22 mouse cellular contexts compared by ENCODE assay signal in the genomic region with DNA sequence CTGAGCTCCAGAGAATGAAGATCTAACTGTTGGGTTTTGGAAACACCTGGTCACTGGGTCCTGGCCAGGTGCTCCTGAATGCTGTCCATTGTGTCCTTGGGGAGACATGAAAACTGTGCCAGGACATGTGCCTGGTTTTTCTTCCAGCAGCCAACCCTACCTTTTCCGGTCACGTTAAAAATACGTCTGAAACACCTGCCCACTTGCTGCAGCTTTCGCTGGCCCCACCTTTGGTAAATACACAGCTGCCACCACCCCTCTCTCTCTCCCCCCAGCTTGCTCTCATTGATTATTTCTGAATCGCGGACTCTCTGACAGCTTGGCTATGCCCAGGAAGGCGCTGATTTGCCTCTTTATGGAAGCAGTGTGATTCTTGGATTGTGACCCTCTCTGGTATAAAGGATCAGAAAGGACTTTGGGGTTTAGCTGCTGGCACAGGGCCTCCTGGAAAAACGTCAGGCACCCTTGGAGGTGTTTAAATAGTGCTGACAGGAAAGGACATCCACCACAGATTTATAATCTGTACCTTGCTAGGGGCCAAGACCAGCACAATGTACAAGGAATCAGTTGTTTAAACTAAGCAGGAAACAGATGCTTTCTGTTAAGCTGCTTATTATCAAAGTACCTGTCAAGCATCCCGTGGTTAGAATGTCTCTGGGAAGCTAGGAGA. TPM values are rescaled to one million over a fixed set of nuclear protein-coding genes. Genes with fewer than 3 reads are reported as not detected.
A peak's percentile ranks its signal among the peaks of the same experiment; 100 is the strongest.
DNase-seq lines count a peak whose midpoint lies in the region; ATAC-seq and TF ChIP-seq lines count a peak whose summit lies in the region.
"Had no signal": no experiment of that assay in that cellular context is flagged by ENCODE, and none has a peak within 500 bp of the region (broad histone marks: within the 10 kb centered on the region; RNA-seq: fewer than 3 reads in every experiment).

No protein-coding gene starts in this region.

- TF ChIP-seq CTCF in hindbrain, postnatal 0 days (IDR thresholded peaks at IDR 0.05; ENCODE audit: low read depth), result no peak
- TF ChIP-seq CTCF in midbrain, postnatal 0 days (IDR thresholded peaks at IDR 0.05), result no peak

- ATAC-seq in hindbrain, postnatal 0 days, result no peak
- ATAC-seq in hindbrain, embryonic 16.5 days, result no peak
- no peak for ATAC-seq in midbrain, postnatal 0 days (ENCODE audit: low FRiP score)
- no peak for ATAC-seq in midbrain, embryonic 15.5 days (replicated peaks)
- peak; percentile 73 for ATAC-seq in stomach, embryonic 16.5 days (ENCODE audit: insufficient read depth, low FRiP score)
- ATAC-seq: CD4-positive, CD25-positive, alpha-beta regulatory T cell, adult 4 months; Patski had no signal

- no peaks in the 10 kb centered on the region for H3K4me1 ChIP-seq in hindbrain, postnatal 0 days (ENCODE audit: insufficient read depth, low read length)
- no peaks in the 10 kb centered on the region for H3K4me1 ChIP-seq in hindbrain, embryonic 16.5 days (ENCODE audit: control insufficient read depth, insufficient read depth, low read depth, low read length)
- no peaks in the 10 kb centered on the region for H3K4me1 ChIP-seq in midbrain, postnatal 0 days (ENCODE audit: insufficient read depth, low read length)
- H3K4me1 ChIP-seq in midbrain, embryonic 15.5 days, result no peaks in the 10 kb centered on the region
- H3K4me1 ChIP-seq in stomach, embryonic 16.5 days (ENCODE audit: control insufficient read depth, insufficient read depth, low read length), result peaks cover 26% of the 10 kb centered on the region
- H3K4me1 ChIP-seq: forebrain, embryonic 10.5 days; hindbrain, embryonic 10.5 days; neural tube, embryonic 12.5 days had no signal

- H3K27me3 ChIP-seq in hindbrain, postnatal 0 days (ENCODE audit: insufficient read depth, low read length), result no peaks in the 10 kb centered on the region
- no peaks in the 10 kb centered on the region for H3K27me3 ChIP-seq in hindbrain, embryonic 16.5 days (replicated peaks; ENCODE audit: control insufficient read depth, insufficient read depth, low read length)
- H3K27me3 ChIP-seq in midbrain, postnatal 0 days (ENCODE audit: insufficient read depth, low read length), result no peaks in the 10 kb centered on the region
- H3K27me3 ChIP-seq in midbrain, embryonic 15.5 days (replicated peaks), result no peaks in the 10 kb centered on the region
- H3K27me3 ChIP-seq in stomach, embryonic 16.5 days (ENCODE audit: control insufficient read depth, insufficient read depth, low read length), result no peaks in the 10 kb centered on the region
- H3K27me3 ChIP-seq: limb, embryonic 13.5 days; liver, embryonic 15.5 days; neural tube, embryonic 12.5 days had no signal

- no peak overlapping the region for H3K27ac ChIP-seq in hindbrain, postnatal 0 days
- H3K27ac ChIP-seq in hindbrain, embryonic 16.5 days (ENCODE audit: low read depth, low read length), result no peak overlapping the region
- no peak overlapping the region for H3K27ac ChIP-seq in midbrain, postnatal 0 days (ENCODE audit: low read depth, low read length)
- H3K27ac ChIP-seq in midbrain, embryonic 15.5 days, result no peak overlapping the region
- peak overlapping the region; percentile 88 for H3K27ac ChIP-seq in stomach, embryonic 16.5 days (ENCODE audit: low read length)
- H3K27ac ChIP-seq: forebrain, embryonic 10.5 days; hindbrain, embryonic 10.5 days; limb, embryonic 13.5 days; liver, embryonic 15.5 days; neural tube, embryonic 12.5 days had no signal

- no peaks in the 10 kb centered on the region for H3K9me3 ChIP-seq in hindbrain, postnatal 0 days (ENCODE audit: low read length)
- no peaks in the 10 kb centered on the region for H3K9me3 ChIP-seq in hindbrain, embryonic 16.5 days (ENCODE audit: control insufficient read depth, low read length)
- no peaks in the 10 kb centered on the region for H3K9me3 ChIP-seq in midbrain, postnatal 0 days (ENCODE audit: low read length)
- H3K9me3 ChIP-seq in midbrain, embryonic 15.5 days, result no peaks in the 10 kb centered on the region
- no peaks in the 10 kb centered on the region for H3K9me3 ChIP-seq in stomach, embryonic 16.5 days (replicated peaks; ENCODE audit: control insufficient read depth, low read length)
- H3K9me3 ChIP-seq: forebrain, embryonic 10.5 days; hindbrain, embryonic 10.5 days; limb, embryonic 13.5 days; liver, embryonic 15.5 days; neural tube, embryonic 12.5 days had no signal

- WGBS in hindbrain, postnatal 0 days, result 53% methylated on average over 9 of the region's 9 CpGs
- 68% methylated on average over 9 of the region's 9 CpGs for WGBS in hindbrain, embryonic 16.5 days
- 60% methylated on average over 9 of the region's 9 CpGs for WGBS in midbrain, postnatal 0 days
- WGBS in midbrain, embryonic 15.5 days, result 78% methylated on average over 9 of the region's 9 CpGs
- WGBS in stomach, embryonic 16.5 days, result 20% methylated on average over 9 of the region's 9 CpGs

- H3K4me3 ChIP-seq in hindbrain, postnatal 0 days (ENCODE audit: low read length), result no peak overlapping the region
- H3K4me3 ChIP-seq in hindbrain, embryonic 16.5 days (ENCODE audit: low read length), result no peak overlapping the region
- no peak overlapping the region for H3K4me3 ChIP-seq in midbrain, postnatal 0 days (ENCODE audit: low read depth, low read length)
- H3K4me3 ChIP-seq in midbrain, embryonic 15.5 days, result no peak overlapping the region
- H3K4me3 ChIP-seq in stomach, embryonic 16.5 days (replicated peaks; ENCODE audit: low read length), result no peak overlapping the region
- H3K4me3 ChIP-seq: forebrain, embryonic 10.5 days; hindbrain, embryonic 10.5 days; limb, embryonic 13.5 days; liver, embryonic 15.5 days; neural tube, embryonic 12.5 days had no signal

- H3K4me2 ChIP-seq in hindbrain, postnatal 0 days (ENCODE audit: low read depth, low read length), result no peak overlapping the region
- no peak overlapping the region for H3K4me2 ChIP-seq in hindbrain, embryonic 16.5 days (ENCODE audit: low read length)
- H3K4me2 ChIP-seq in midbrain, postnatal 0 days (ENCODE audit: low read depth, low read length, poor library complexity, severe bottlenecking), result no peak overlapping the region
- no peak overlapping the region for H3K4me2 ChIP-seq in midbrain, embryonic 15.5 days
- peak overlapping the region; percentile 20; the same call in 1 of the 2 replicates for H3K4me2 ChIP-seq in stomach, embryonic 16.5 days (ENCODE audit: low read depth, low read length)
- H3K4me2 ChIP-seq: limb, embryonic 13.5 days; liver, embryonic 15.5 days; midbrain, embryonic 11.5 days; neural tube, embryonic 12.5 days had no signal

- peak; percentile 16 for DNase-seq in cerebellum, adult 9-11 months
- no peak for DNase-seq in cerebellum, adult 11-12 months
- DNase-seq in hindbrain, postnatal 0 days (ENCODE audit: low spot score), result peak; percentile 19
- peak; percentile 12 for DNase-seq in midbrain, postnatal 0 days (ENCODE audit: low spot score)
- no peak for DNase-seq in spleen, adult 12 weeks (ENCODE audit: low spot score)
- DNase-seq: adrenal gland, adult 8-10 months; embryo, embryonic 11 days; gastrocnemius, postnatal 14 days; kidney, postnatal 4 days; layer of hippocampus, adult 9-11 months; thymus, adult 2 months had no signal

- H3K36me3 ChIP-seq in hindbrain, postnatal 0 days (ENCODE audit: insufficient read depth, low read length), result no peaks in the 10 kb centered on the region
- H3K36me3 ChIP-seq in hindbrain, embryonic 16.5 days (ENCODE audit: control insufficient read depth, insufficient read depth, low read length), result no peaks in the 10 kb centered on the region
- H3K36me3 ChIP-seq in midbrain, postnatal 0 days (ENCODE audit: insufficient read depth, low read length), result no peaks in the 10 kb centered on the region
- H3K36me3 ChIP-seq in midbrain, embryonic 15.5 days (replicated peaks), result no peaks in the 10 kb centered on the region
- H3K36me3 ChIP-seq in stomach, embryonic 16.5 days (ENCODE audit: control insufficient read depth, insufficient read depth, low read length), result no peaks in the 10 kb centered on the region
- H3K36me3 ChIP-seq: forebrain, embryonic 10.5 days; hindbrain, embryonic 10.5 days; limb, embryonic 13.5 days; liver, embryonic 15.5 days; neural tube, embryonic 12.5 days had no signal

- H3K9ac ChIP-seq in hindbrain, postnatal 0 days (replicated peaks; ENCODE audit: low read length), result no peak overlapping the region
- no peak overlapping the region for H3K9ac ChIP-seq in hindbrain, embryonic 16.5 days (ENCODE audit: low read depth, low read length)
- H3K9ac ChIP-seq in midbrain, postnatal 0 days (replicated peaks; ENCODE audit: low read length, poor library complexity, severe bottlenecking), result no peak overlapping the region
- no peak overlapping the region for H3K9ac ChIP-seq in midbrain, embryonic 15.5 days
- H3K9ac ChIP-seq in stomach, embryonic 16.5 days (ENCODE audit: low read length), result 0 out of 2 replicates have a peak overlapping the region, but pooled peaks have one; percentile 8
- H3K9ac ChIP-seq: limb, embryonic 13.5 days; liver, embryonic 15.5 days; neural tube, embryonic 12.5 days had no signal

RNA-seq across cellular contexts. Expression of gene Mgat4a, which starts 43.1 kb away (rescaled TPM):
- 16.4 and 20.0 TPM in 2 replicates for total RNA-seq in hindbrain, postnatal 0 days (2014; rRNA removed)
- polyA plus RNA-seq in hindbrain, postnatal 0 days (2015; fragmentation: Nextera tagmentation; extraction: Ambion mirVana), result 7.8 and 10.5 TPM in 2 replicates
- polyA plus RNA-seq in hindbrain, embryonic 16.5 days (2015; fragmentation: Nextera tagmentation; extraction: Ambion mirVana), result 8.0 and 11.0 TPM in 2 replicates
- total RNA-seq in midbrain, postnatal 0 days (2014; rRNA removed), result 27.8 and 28.1 TPM in 2 replicates
- polyA plus RNA-seq in midbrain, postnatal 0 days (2015; fragmentation: Nextera tagmentation; extraction: Ambion mirVana), result 8.1 and 9.2 TPM in 2 replicates
- polyA plus RNA-seq in midbrain, embryonic 15.5 days (2015; fragmentation: Nextera tagmentation; extraction: Ambion mirVana), result 10.1 and 11.9 TPM in 2 replicates
- polyA plus RNA-seq in stomach, embryonic 16.5 days (2015; fragmentation: Nextera tagmentation; extraction: Ambion mirVana), result 20.3 and 27.1 TPM in 2 replicates

Comparison
In these comparisons a context has a peak if more than half of its experiments do, and no peak if none do; other contexts are left out.
1. DNase-seq: peak in cerebellum, adult 9-11 months (single experiment), hindbrain, postnatal 0 days (single experiment) and midbrain, postnatal 0 days (single experiment); none in cerebellum, adult 11-12 months (single experiment) and spleen, adult 12 weeks (single experiment).